Mouse (Mus musculus) liver, postnatal 0 days (tissue): ENCODE results near the gene Dnajc7.

ENCODE experiments used
- CTCF ChIP-seq: sonication (generic); IDR thresholded peaks from 2 replicates; pipeline ENCODE4 v1.5.1; 2016; ENCODE audit warnings: antibody characterized with exemption, low read depth
- EP300 ChIP-seq: IDR thresholded peaks from 2 replicates; pipeline ENCODE4 v1.6.1; 2016; ENCODE audit warnings: antibody characterized with exemption, low read depth, mild to moderate bottlenecking

DNA sequence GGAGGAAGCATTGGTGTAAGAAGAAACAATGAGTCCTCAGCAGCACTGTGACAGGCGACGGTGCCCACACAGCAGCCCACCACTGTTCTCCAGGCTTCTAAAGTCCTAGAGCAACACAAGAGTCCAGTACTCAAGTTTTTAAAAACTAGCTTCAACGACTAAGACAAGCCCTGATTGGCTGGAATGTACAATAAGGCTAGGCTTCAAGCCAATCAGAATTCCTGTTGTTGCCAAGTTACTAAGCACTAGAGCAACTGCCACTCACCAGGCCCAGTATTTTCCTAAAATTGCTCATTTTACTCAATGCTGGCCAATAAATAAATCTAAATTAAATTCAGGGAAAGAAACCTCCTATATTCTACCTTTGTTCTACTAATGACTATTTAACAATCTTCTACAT is 6.7 kb downstream of the Dnajc7 start:
- TF ChIP-seq CTCF, result no peak
- TF ChIP-seq EP300, result no peak
